Comparison of ENCODE assay signal across 25 mouse cellular contexts in genomic region chr1:57100614-57101013, GRCm38 (mm10).
A peak's percentile ranks its signal among the peaks of the same experiment; 100 is the strongest.
DNase-seq lines count a peak whose midpoint lies in the region; ATAC-seq and TF ChIP-seq lines count a peak whose summit lies in the region.
"Had no signal": no experiment of that assay in that cellular context is flagged by ENCODE, and none has a peak within 500 bp of the region (broad histone marks: within the 10 kb centered on the region; RNA-seq: fewer than 3 reads in every experiment).

No protein-coding gene starts in this region.

- no peak overlapping the region for H3K27ac ChIP-seq in forebrain, postnatal 0 days (ENCODE audit: low read depth, low read length)
- no peak overlapping the region for H3K27ac ChIP-seq in forebrain, embryonic 10.5 days
- H3K27ac ChIP-seq in hindbrain, postnatal 0 days = no peak overlapping the region
- H3K27ac ChIP-seq in hindbrain, embryonic 12.5 days = no peak overlapping the region
- H3K27ac ChIP-seq: embryonic facial prominence, embryonic 12.5 days; embryonic facial prominence, embryonic 15.5 days; forebrain, embryonic 12.5 days; heart, adult 2 months; heart, embryonic 10.5 days; heart, embryonic 13.5 days; hindbrain, embryonic 15.5 days; intestine, embryonic 15.5 days had no signal

- no peaks in the 10 kb centered on the region for H3K27me3 ChIP-seq in forebrain, postnatal 0 days (ENCODE audit: insufficient read depth, low read length)
- no peaks in the 10 kb centered on the region for H3K27me3 ChIP-seq in forebrain, embryonic 10.5 days (ENCODE audit: poor library complexity, severe bottlenecking)
- no peaks in the 10 kb centered on the region for H3K27me3 ChIP-seq in hindbrain, postnatal 0 days (ENCODE audit: insufficient read depth, low read length)
- no peaks in the 10 kb centered on the region for H3K27me3 ChIP-seq in hindbrain, embryonic 12.5 days
- H3K27me3 ChIP-seq: CH12.LX; embryonic facial prominence, embryonic 12.5 days; embryonic facial prominence, embryonic 15.5 days; forebrain, embryonic 12.5 days; hindbrain, embryonic 15.5 days; intestine, embryonic 15.5 days had no signal

- no peaks in the 10 kb centered on the region for H3K36me3 ChIP-seq in forebrain, postnatal 0 days (ENCODE audit: insufficient read depth)
- no peaks in the 10 kb centered on the region for H3K36me3 ChIP-seq in forebrain, embryonic 10.5 days (replicated peaks)
- no peaks in the 10 kb centered on the region for H3K36me3 ChIP-seq in hindbrain, postnatal 0 days (ENCODE audit: insufficient read depth, low read length)
- no peaks in the 10 kb centered on the region for H3K36me3 ChIP-seq in hindbrain, embryonic 12.5 days
- H3K36me3 ChIP-seq: embryonic facial prominence, embryonic 12.5 days; embryonic facial prominence, embryonic 15.5 days; forebrain, embryonic 12.5 days; G1E; heart, embryonic 10.5 days; heart, embryonic 13.5 days; hindbrain, embryonic 15.5 days; intestine, embryonic 15.5 days had no signal

- H3K4me3 ChIP-seq in forebrain, postnatal 0 days (ENCODE audit: low read depth, low read length) = no peak overlapping the region
- H3K4me3 ChIP-seq in forebrain, embryonic 10.5 days = no peak overlapping the region
- H3K4me3 ChIP-seq in hindbrain, postnatal 0 days (ENCODE audit: low read length) = no peak overlapping the region
- H3K4me3 ChIP-seq in hindbrain, embryonic 12.5 days = no peak overlapping the region
- H3K4me3 ChIP-seq: embryonic facial prominence, embryonic 12.5 days; embryonic facial prominence, embryonic 15.5 days; forebrain, embryonic 12.5 days; heart, adult 2 months; heart, embryonic 10.5 days; heart, embryonic 13.5 days; hindbrain, embryonic 15.5 days; intestine, embryonic 15.5 days had no signal

- H3K4me2 ChIP-seq in forebrain, postnatal 0 days (ENCODE audit: low read depth) = no peak overlapping the region
- H3K4me2 ChIP-seq in hindbrain, postnatal 0 days (ENCODE audit: low read depth, low read length) = no peak overlapping the region
- no peak overlapping the region for H3K4me2 ChIP-seq in hindbrain, embryonic 12.5 days (replicated peaks)
- H3K4me2 ChIP-seq: embryonic facial prominence, embryonic 12.5 days; embryonic facial prominence, embryonic 15.5 days; forebrain, embryonic 12.5 days; heart, embryonic 13.5 days; hindbrain, embryonic 15.5 days; intestine, embryonic 15.5 days had no signal

- peak; percentile 62 for ATAC-seq in forebrain, postnatal 0 days
- 0 out of 2 replicates have a peak, but pooled peaks have one; percentile 21 for ATAC-seq in hindbrain, postnatal 0 days
- no peak for ATAC-seq in hindbrain, embryonic 12.5 days (ENCODE audit: low FRiP score)
- ATAC-seq: intestine, embryonic 15.5 days had no signal

- 59% methylated on average over 2 of the region's 2 CpGs for WGBS in forebrain, postnatal 0 days
- WGBS in forebrain, embryonic 10.5 days = 86% methylated on average over 2 of the region's 2 CpGs
- WGBS in hindbrain, postnatal 0 days = 56% methylated on average over 2 of the region's 2 CpGs
- WGBS in hindbrain, embryonic 12.5 days = 62% methylated on average over 2 of the region's 2 CpGs

- no peaks in the 10 kb centered on the region for H3K9me3 ChIP-seq in forebrain, postnatal 0 days (ENCODE audit: low read length)
- no peaks in the 10 kb centered on the region for H3K9me3 ChIP-seq in forebrain, embryonic 10.5 days
- H3K9me3 ChIP-seq in hindbrain, postnatal 0 days (ENCODE audit: low read length) = no peaks in the 10 kb centered on the region
- H3K9me3 ChIP-seq in hindbrain, embryonic 12.5 days (replicated peaks) = no peaks in the 10 kb centered on the region
- H3K9me3 ChIP-seq: embryonic facial prominence, embryonic 12.5 days; embryonic facial prominence, embryonic 15.5 days; forebrain, embryonic 12.5 days; heart, embryonic 10.5 days; heart, embryonic 13.5 days; hindbrain, embryonic 15.5 days; intestine, embryonic 15.5 days had no signal

- no peak overlapping the region for H3K9ac ChIP-seq in forebrain, postnatal 0 days
- H3K9ac ChIP-seq in hindbrain, postnatal 0 days (replicated peaks; ENCODE audit: low read length) = no peak overlapping the region
- H3K9ac ChIP-seq in hindbrain, embryonic 12.5 days = no peak overlapping the region
- H3K9ac ChIP-seq: embryonic facial prominence, embryonic 12.5 days; embryonic facial prominence, embryonic 15.5 days; forebrain, embryonic 12.5 days; heart, embryonic 13.5 days; hindbrain, embryonic 15.5 days; intestine, embryonic 15.5 days had no signal

- TF ChIP-seq CTCF in forebrain, postnatal 0 days (IDR thresholded peaks at IDR 0.05; ENCODE audit: low read depth) = no peak
- TF ChIP-seq CTCF in hindbrain, postnatal 0 days (IDR thresholded peaks at IDR 0.05; ENCODE audit: low read depth) = no peak

- no peak for DNase-seq in forebrain, postnatal 0 days
- DNase-seq in forebrain, embryonic 10.5 days (ENCODE audit: extremely low spot score, low spot score) = no peak
- DNase-seq in hindbrain, postnatal 0 days (ENCODE audit: low spot score) = no peak
- DNase-seq in Muller cell, postnatal 12 days (ENCODE audit: inconsistent ontology term) = peak; percentile 81
- no peak for DNase-seq in right cerebral cortex, adult 18-20 months
- DNase-seq: adrenal gland, adult 2 months; adrenal gland, postnatal 14 days; B cell, adult 2 months; cerebellum, adult 11 months; cerebellum, adult 2 months; cerebellum, adult 9-11 months; cerebellum, postnatal 25 days; gastrocnemius, postnatal 25 days; heart, adult 2 months; kidney, adult 11 months had no signal

- H3K4me1 ChIP-seq in forebrain, postnatal 0 days (ENCODE audit: insufficient read depth) = no peaks in the 10 kb centered on the region
- peaks cover 12% of the 10 kb centered on the region for H3K4me1 ChIP-seq in forebrain, embryonic 10.5 days
- no peaks in the 10 kb centered on the region for H3K4me1 ChIP-seq in hindbrain, postnatal 0 days (ENCODE audit: insufficient read depth, low read length)
- H3K4me1 ChIP-seq in hindbrain, embryonic 12.5 days = peaks cover 12% of the 10 kb centered on the region
- H3K4me1 ChIP-seq: hindbrain, embryonic 15.5 days; intestine, embryonic 15.5 days had no signal
